Mouse (Mus musculus): ENCODE measurements around the gene Aox3. TPM values are rescaled to one million over a fixed set of nuclear protein-coding genes. Genes with fewer than 3 reads are reported as not detected.

The Aox3 gene
- polyA plus RNA-seq, 1 experiment from 2014 or later = 0.52 TPM

GRCm38 (mm10) chr1:58221070-58221469 lies 108.1 kb downstream of the Aox3 start:
- no peak overlapping the region for H3K4me2 ChIP-seq (replicated peaks)
- WGBS = 83% methylated on average over 6 of the region's 6 CpGs

GRCm38 (mm10) chr1:58221879-58222278 lies 108.9 kb downstream of the Aox3 start:
- Histone ChIP-seq H3K9me3 (no peaks in the 10 kb centered on the region), H3K27me3 (replicated peaks) (no peaks in the 10 kb centered on the region), H3K4me3 (replicated peaks) (no peak overlapping the region), H3K9ac (no peak overlapping the region), H3K27ac (no peak overlapping the region), H3K36me3 (no peaks in the 10 kb centered on the region), H3K4me2 (replicated peaks) (no peak overlapping the region), H3K4me1 (replicated peaks) (no peaks in the 10 kb centered on the region)
- 70% methylated on average over 5 of the region's 5 CpGs for WGBS
- no peak for ATAC-seq

More at GRCm38 (mm10) chr1:58221070-58221469, 108.1 kb downstream of the Aox3 start:
- no peak overlapping the region for H3K4me3 ChIP-seq (replicated peaks)
- no peaks in the 10 kb centered on the region for H3K4me1 ChIP-seq (replicated peaks)
- no peaks in the 10 kb centered on the region for H3K36me3 ChIP-seq
- no peak overlapping the region for H3K9ac ChIP-seq
- ATAC-seq = no peak
- no peaks in the 10 kb centered on the region for H3K9me3 ChIP-seq
- H3K27me3 ChIP-seq (replicated peaks) = no peaks in the 10 kb centered on the region
- no peak overlapping the region for H3K27ac ChIP-seq

GRCm38 (mm10) chr1:58228086-58228485 lies 115.2 kb downstream of the Aox3 start:
- Histone ChIP-seq H3K27ac (no peak overlapping the region), H3K9ac (no peak overlapping the region), H3K4me2 (replicated peaks) (no peak overlapping the region), H3K36me3 (no peaks in the 10 kb centered on the region), H3K4me3 (replicated peaks) (no peak overlapping the region), H3K9me3 (no peaks in the 10 kb centered on the region), H3K4me1 (replicated peaks) (no peaks in the 10 kb centered on the region; the same call in 1 of the 2 replicates), H3K27me3 (replicated peaks) (no peaks in the 10 kb centered on the region)
- WGBS = 68% methylated on average over 6 of the region's 6 CpGs
- ATAC-seq = no peak

- Histone ChIP-seq H3K4me2 (replicated peaks) (no peak overlapping the region), H3K4me1 (replicated peaks) (no peaks in the 10 kb centered on the region; the same call in 1 of the 2 replicates), H3K27ac (no peak overlapping the region), H3K9me3 (no peaks in the 10 kb centered on the region), H3K4me3 (replicated peaks) (no peak overlapping the region), H3K9ac (no peak overlapping the region), H3K36me3 (no peaks in the 10 kb centered on the region), H3K27me3 (replicated peaks) (no peaks in the 10 kb centered on the region)
- ATAC-seq = no peak
These were observed 116.0 kb downstream of the Aox3 start for GRCm38 (mm10) chr1:58228916-58229315.

GRCm38 (mm10) chr1:58229774-58230173 lies 116.8 kb downstream of the Aox3 start:
- no peaks in the 10 kb centered on the region for H3K36me3 ChIP-seq
- no peak overlapping the region for H3K9ac ChIP-seq
- no peak for ATAC-seq
- WGBS = 83% methylated on average over 4 of the region's 4 CpGs
- no peaks in the 10 kb centered on the region for H3K9me3 ChIP-seq
- H3K4me3 ChIP-seq (replicated peaks) = no peak overlapping the region
- H3K4me2 ChIP-seq (replicated peaks) = no peak overlapping the region
- no peak overlapping the region for H3K27ac ChIP-seq
- H3K27me3 ChIP-seq (replicated peaks) = no peaks in the 10 kb centered on the region
- H3K4me1 ChIP-seq (replicated peaks) = no peaks in the 10 kb centered on the region; the same call in 1 of the 2 replicates

GRCm38 (mm10) chr1:58230542-58230941 lies 117.6 kb downstream of the Aox3 start:
- H3K4me3 ChIP-seq (replicated peaks) = no peak overlapping the region
- H3K27me3 ChIP-seq (replicated peaks) = no peaks in the 10 kb centered on the region
- H3K4me1 ChIP-seq (replicated peaks) = no peaks in the 10 kb centered on the region; the same call in 1 of the 2 replicates
- 31% methylated on average over 5 of the region's 5 CpGs for WGBS
- H3K9me3 ChIP-seq = no peaks in the 10 kb centered on the region
- no peaks in the 10 kb centered on the region for H3K36me3 ChIP-seq
- H3K27ac ChIP-seq = no peak overlapping the region
- no peak for ATAC-seq
- H3K4me2 ChIP-seq (replicated peaks) = no peak overlapping the region
- no peak overlapping the region for H3K9ac ChIP-seq

GRCm38 (mm10) chr1:58235405-58235804 lies 122.5 kb downstream of the Aox3 start:
- Histone ChIP-seq H3K9me3 (no peaks in the 10 kb centered on the region), H3K4me3 (replicated peaks) (no peak overlapping the region), H3K27ac (no peak overlapping the region), H3K36me3 (no peaks in the 10 kb centered on the region), H3K4me2 (replicated peaks) (no peak overlapping the region), H3K9ac (no peak overlapping the region), H3K4me1 (replicated peaks) (0 out of 2 replicates have a peak, but pooled peaks cover 8% of the 10 kb centered on the region), H3K27me3 (replicated peaks) (no peaks in the 10 kb centered on the region)
- WGBS = 54% methylated on average over 5 of the region's 5 CpGs
- ATAC-seq = no peak

- Histone ChIP-seq H3K4me2 (replicated peaks) (no peak overlapping the region), H3K9ac (no peak overlapping the region), H3K9me3 (no peaks in the 10 kb centered on the region), H3K36me3 (no peaks in the 10 kb centered on the region), H3K27me3 (replicated peaks) (no peaks in the 10 kb centered on the region), H3K4me3 (replicated peaks) (no peak overlapping the region), H3K4me1 (replicated peaks) (0 out of 2 replicates have a peak, but pooled peaks cover 8% of the 10 kb centered on the region), H3K27ac (no peak overlapping the region)
- ATAC-seq = peak; percentile 51; the same call in 1 of the 2 replicates
- WGBS = 61% methylated on average over 4 of the region's 4 CpGs
These were observed 124.8 kb downstream of the Aox3 start for GRCm38 (mm10) chr1:58237527-58238299.

- 72% methylated on average over 5 of the region's 5 CpGs for WGBS
- ATAC-seq = no peak
These were observed 125.5 kb downstream of the Aox3 start for GRCm38 (mm10) chr1:58238440-58238839.

GRCm38 (mm10) chr1:58238961-58239360 lies 126.0 kb downstream of the Aox3 start:
- no peaks in the 10 kb centered on the region for H3K36me3 ChIP-seq
- ATAC-seq = no peak
- no peak overlapping the region for H3K9ac ChIP-seq
- WGBS = 92% methylated on average over 9 of the region's 9 CpGs
- no peak overlapping the region for H3K4me2 ChIP-seq (replicated peaks)
- no peaks in the 10 kb centered on the region for H3K27me3 ChIP-seq (replicated peaks)
- no peaks in the 10 kb centered on the region for H3K9me3 ChIP-seq
- H3K4me1 ChIP-seq (replicated peaks) = 0 out of 2 replicates have a peak, but pooled peaks cover 8% of the 10 kb centered on the region
- H3K4me3 ChIP-seq (replicated peaks) = no peak overlapping the region
- H3K27ac ChIP-seq = no peak overlapping the region

More at GRCm38 (mm10) chr1:58238440-58238839, 125.5 kb downstream of the Aox3 start:
- Histone ChIP-seq H3K27me3 (replicated peaks) (no peaks in the 10 kb centered on the region), H3K27ac (no peak overlapping the region), H3K9me3 (no peaks in the 10 kb centered on the region), H3K36me3 (no peaks in the 10 kb centered on the region), H3K4me2 (replicated peaks) (no peak overlapping the region), H3K9ac (no peak overlapping the region), H3K4me3 (replicated peaks) (no peak overlapping the region), H3K4me1 (replicated peaks) (0 out of 2 replicates have a peak, but pooled peaks cover 8% of the 10 kb centered on the region)

- WGBS = 63% methylated on average over 6 of the region's 6 CpGs
- Histone ChIP-seq H3K27me3 (replicated peaks) (no peaks in the 10 kb centered on the region), H3K4me1 (replicated peaks) (0 out of 2 replicates have a peak, but pooled peaks cover 8% of the 10 kb centered on the region), H3K4me3 (replicated peaks) (no peak overlapping the region), H3K36me3 (no peaks in the 10 kb centered on the region), H3K4me2 (replicated peaks) (no peak overlapping the region), H3K27ac (no peak overlapping the region), H3K9me3 (no peaks in the 10 kb centered on the region), H3K9ac (no peak overlapping the region)
- ATAC-seq = no peak
These were observed 127.4 kb downstream of the Aox3 start for GRCm38 (mm10) chr1:58240347-58240746.

- Histone ChIP-seq H3K9me3 (no peaks in the 10 kb centered on the region), H3K4me2 (replicated peaks) (no peak overlapping the region), H3K27me3 (replicated peaks) (no peaks in the 10 kb centered on the region), H3K36me3 (no peaks in the 10 kb centered on the region), H3K4me3 (replicated peaks) (no peak overlapping the region), H3K9ac (no peak overlapping the region), H3K27ac (no peak overlapping the region), H3K4me1 (replicated peaks) (no peaks in the 10 kb centered on the region)
- ATAC-seq = no peak
- WGBS = 87% methylated on average over 3 of the region's 3 CpGs
These were observed 131.6 kb downstream of the Aox3 start for GRCm38 (mm10) chr1:58244487-58244886.

- no peaks in the 10 kb centered on the region for H3K36me3 ChIP-seq
- no peak overlapping the region for H3K9ac ChIP-seq
- H3K9me3 ChIP-seq = no peaks in the 10 kb centered on the region
- no peaks in the 10 kb centered on the region for H3K4me1 ChIP-seq (replicated peaks)
- no peak overlapping the region for H3K4me2 ChIP-seq (replicated peaks)
- 57% methylated on average over 1 of the region's 1 CpGs for WGBS
- H3K27ac ChIP-seq = no peak overlapping the region
- ATAC-seq = no peak
- H3K4me3 ChIP-seq (replicated peaks) = no peak overlapping the region
- no peaks in the 10 kb centered on the region for H3K27me3 ChIP-seq (replicated peaks)
These were observed 135.6 kb downstream of the Aox3 start for GRCm38 (mm10) chr1:58248518-58248917.
